Mouse (Mus musculus) hindbrain, embryonic 12.5 days (tissue): Measurements from ENCODE around the gene Txlna. TPM values are rescaled to one million over a fixed set of nuclear protein-coding genes. Genes with fewer than 3 reads are reported as not detected.

Experiments used
- ATAC-seq: fragments of 200-750 bp; cut with Nextera tagmentation; 2 replicates; pipeline ENCODE4 v1.8.0; 2017; ENCODE audit warnings: moderate TSS enrichment; ENCODE audit not compliant: low FRiP score
- H3K27ac ChIP-seq: fragments of 300-500 bp; sonication (generic); 2 replicates; pipeline ENCODE4 v1.5.1; 2016; ENCODE audit warnings: mild to moderate bottlenecking
- H3K27me3 ChIP-seq: fragments of 300-500 bp; sonication (generic); 2 replicates; pipeline ENCODE4 v1.6.1; 2016; ENCODE audit warnings: mild to moderate bottlenecking
- H3K36me3 ChIP-seq: fragments of 300-500 bp; sonication (generic); 2 replicates; pipeline ENCODE4 v1.6.1; 2016; ENCODE audit warnings: mild to moderate bottlenecking
- H3K4me1 ChIP-seq: fragments of 300-500 bp; sonication (generic); 2 replicates; pipeline ENCODE4 v1.6.1; 2016
- H3K4me2 ChIP-seq: fragments of 300-500 bp; sonication (generic); replicated peaks from 2 replicates; pipeline ENCODE4 v1.6.1; 2016; ENCODE audit warnings: mild to moderate bottlenecking
- H3K4me3 ChIP-seq: fragments of 300-500 bp; sonication (generic); 2 replicates; pipeline ENCODE4 v1.5.1; 2016; ENCODE audit warnings: mild to moderate bottlenecking
- H3K9ac ChIP-seq: fragments of 300-500 bp; sonication (generic); 2 replicates; pipeline ENCODE4 v1.6.1; 2016; ENCODE audit warnings: mild to moderate bottlenecking, moderate library complexity
- H3K9me3 ChIP-seq: fragments of 300-500 bp; sonication (generic); replicated peaks from 2 replicates; pipeline ENCODE4 v1.6.1; 2016; ENCODE audit warnings: mild to moderate bottlenecking
- WGBS: fragments of 180-500 bp; shearing (Covaris S2); methylation state at CpG from one replicate; pipeline ENCODE4 v1.1.7; 2016; 5-methylcytosine and 5-hydroxymethylcytosine counted together
- polyA plus RNA-seq: library from polyadenylated mRNA; unstranded; fragments of >200 nt; fragmentation: Nextera tagmentation; extraction: Ambion mirVana; gene quantifications from 2 replicates; pipeline ENCODE4 v1.2.1, GENCODE M21; 2016

The Txlna gene
- polyA plus RNA-seq, 1 experiment from 2014 or later, result 91.1 TPM

- Histone ChIP-seq H3K9me3 (no peaks in the 10 kb centered on the region), H3K4me3 (no peak overlapping the region), H3K36me3 (peaks cover 33% of the 10 kb centered on the region), H3K4me2 (no peak overlapping the region), H3K27ac (no peak overlapping the region), H3K27me3 (no peaks in the 10 kb centered on the region), H3K4me1 (no peaks in the 10 kb centered on the region; the same call in none of the 2 replicates), H3K9ac (no peak overlapping the region)
- ATAC-seq, result no peak
- WGBS, result 72% methylated on average over 4 of the region's 4 CpGs
These were observed 30.4 kb downstream of the Txlna start for GRCm38 (mm10) chr4:129610472-129610871.

- ATAC-seq, result peak; percentile 18; the same call in 1 of the 2 replicates
- H3K4me3 ChIP-seq, result no peak overlapping the region
- H3K4me2 ChIP-seq, result no peak overlapping the region
- H3K27me3 ChIP-seq, result no peaks in the 10 kb centered on the region
- H3K27ac ChIP-seq, result no peak overlapping the region
- H3K36me3 ChIP-seq, result peaks cover 36% of the 10 kb centered on the region
- H3K9me3 ChIP-seq, result no peaks in the 10 kb centered on the region
- 60% methylated on average over 4 of the region's 4 CpGs for WGBS
- H3K9ac ChIP-seq, result no peak overlapping the region
- no peaks in the 10 kb centered on the region; the same call in none of the 2 replicates for H3K4me1 ChIP-seq
These were observed 30.8 kb downstream of the Txlna start for GRCm38 (mm10) chr4:129610026-129610425.

- Histone ChIP-seq H3K27ac (0 out of 2 replicates have a peak overlapping the region, but pooled peaks have one; percentile 5), H3K4me1 (no peaks in the 10 kb centered on the region; the same call in none of the 2 replicates), H3K9me3 (no peaks in the 10 kb centered on the region), H3K36me3 (peaks cover 44% of the 10 kb centered on the region), H3K4me2 (no peak overlapping the region), H3K27me3 (no peaks in the 10 kb centered on the region), H3K4me3 (no peak overlapping the region), H3K9ac (no peak overlapping the region)
- 86% methylated on average over 12 of the region's 12 CpGs for WGBS
- ATAC-seq, result no peak; the same call in 1 of the 2 replicates
These were observed 31.7 kb downstream of the Txlna start for GRCm38 (mm10) chr4:129609139-129609631.

- Histone ChIP-seq H3K27ac (peak overlapping the region; percentile 37; the same call in 1 of the 2 replicates), H3K4me3 (no peak overlapping the region), H3K27me3 (no peaks in the 10 kb centered on the region), H3K9me3 (no peaks in the 10 kb centered on the region), H3K4me2 (no peak overlapping the region), H3K4me1 (no peaks in the 10 kb centered on the region; the same call in none of the 2 replicates), H3K36me3 (peaks cover 51% of the 10 kb centered on the region), H3K9ac (peak overlapping the region; percentile 8; the same call in 1 of the 2 replicates)
- ATAC-seq, result peak; percentile 84
- 35% methylated on average over 7 of the region's 7 CpGs for WGBS
These were observed 32.3 kb downstream of the Txlna start for GRCm38 (mm10) chr4:129608426-129609025.

GRCm38 (mm10) chr4:129600233-129601158 lies 40.4 kb downstream of the Txlna start, which contains the start of the genes Eif3i and Tmem234:
Gene Eif3i, minus strand, starts transcription at chr4:129600648.
Gene Tmem234, plus strand, starts transcription at chr4:129600668.
- ATAC-seq, result peak; percentile 90
- peak within 1 kb of the TSS; percentile 87 for H3K4me2 ChIP-seq
- H3K36me3 ChIP-seq, result peaks cover 47% of the 10 kb centered on the region
- H3K27me3 ChIP-seq, result no peaks in the 10 kb centered on the region
- no peaks in the 10 kb centered on the region for H3K9me3 ChIP-seq
- peak within 1 kb of the TSS; percentile 66 for H3K27ac ChIP-seq
- peaks cover 31% of the 10 kb centered on the region for H3K4me1 ChIP-seq
- peak within 1 kb of the TSS; percentile 98 for H3K4me3 ChIP-seq
- WGBS, result under 1% methylated on average over 71 of the region's 74 CpGs
- H3K9ac ChIP-seq, result peak within 1 kb of the TSS; percentile 81

- Histone ChIP-seq H3K4me2 (no peak overlapping the region), H3K9me3 (no peaks in the 10 kb centered on the region), H3K36me3 (peaks cover 37% of the 10 kb centered on the region), H3K4me3 (no peak overlapping the region), H3K4me1 (peaks cover 7% of the 10 kb centered on the region; the same call in 1 of the 2 replicates), H3K27ac (no peak overlapping the region), H3K27me3 (no peaks in the 10 kb centered on the region), H3K9ac (no peak overlapping the region)
- no peak for ATAC-seq
- WGBS, result 79% methylated on average over 4 of the region's 4 CpGs
These were observed 52.0 kb downstream of the Txlna start for GRCm38 (mm10) chr4:129588865-129589264.

- peaks cover 7% of the 10 kb centered on the region; the same call in 1 of the 2 replicates for H3K4me1 ChIP-seq
- no peak for ATAC-seq
These were observed 53.9 kb downstream of the Txlna start for GRCm38 (mm10) chr4:129586943-129587342.

GRCm38 (mm10) chr4:129585773-129586172 lies 55.1 kb downstream of the Txlna start:
- H3K4me1 ChIP-seq, result peaks cover 7% of the 10 kb centered on the region; the same call in 1 of the 2 replicates
- H3K4me2 ChIP-seq, result peak overlapping the region; percentile 59; the same call in 1 of the 2 replicates
- no peaks in the 10 kb centered on the region for H3K9me3 ChIP-seq
- peaks cover 6% of the 10 kb centered on the region for H3K36me3 ChIP-seq
- 74% methylated on average over 9 of the region's 9 CpGs for WGBS
- H3K27me3 ChIP-seq, result no peaks in the 10 kb centered on the region
- no peak overlapping the region for H3K9ac ChIP-seq
- H3K4me3 ChIP-seq, result no peak overlapping the region
- H3K27ac ChIP-seq, result no peak overlapping the region
- ATAC-seq, result no peak

More at GRCm38 (mm10) chr4:129586943-129587342, 53.9 kb downstream of the Txlna start:
- Histone ChIP-seq H3K4me3 (no peak overlapping the region), H3K9me3 (no peaks in the 10 kb centered on the region), H3K27ac (no peak overlapping the region), H3K9ac (no peak overlapping the region), H3K27me3 (no peaks in the 10 kb centered on the region), H3K36me3 (peaks cover 17% of the 10 kb centered on the region), H3K4me2 (no peak overlapping the region)
- 42% methylated on average over 1 of the region's 1 CpGs for WGBS

- Histone ChIP-seq H3K27ac (no peak overlapping the region), H3K36me3 (no peaks in the 10 kb centered on the region), H3K4me2 (peak overlapping the region; percentile 59), H3K27me3 (no peaks in the 10 kb centered on the region), H3K9me3 (no peaks in the 10 kb centered on the region), H3K4me3 (peak overlapping the region; percentile 37), H3K4me1 (peaks cover 7% of the 10 kb centered on the region; the same call in 1 of the 2 replicates), H3K9ac (peak overlapping the region; percentile 41)
- 0 out of 2 replicates have a peak, but pooled peaks have one; percentile 22 for ATAC-seq
- WGBS, result 3% methylated on average over 36 of the region's 36 CpGs
These were observed 55.8 kb downstream of the Txlna start for GRCm38 (mm10) chr4:129584884-129585608.

- no peak overlapping the region for H3K9ac ChIP-seq
- no peak overlapping the region; the same call in 1 of the 2 replicates for H3K4me3 ChIP-seq
- WGBS, result 83% methylated on average over 1 of the region's 1 CpGs
These were observed 56.5 kb downstream of the Txlna start for GRCm38 (mm10) chr4:129584370-129584769.

GRCm38 (mm10) chr4:129582251-129582650 lies 58.6 kb downstream of the Txlna start:
- no peak for ATAC-seq
- Histone ChIP-seq H3K9ac (no peak overlapping the region), H3K9me3 (no peaks in the 10 kb centered on the region), H3K4me2 (no peak overlapping the region), H3K27ac (no peak overlapping the region), H3K27me3 (no peaks in the 10 kb centered on the region; the same call in 1 of the 2 replicates), H3K4me1 (peaks cover 7% of the 10 kb centered on the region; the same call in 1 of the 2 replicates), H3K36me3 (no peaks in the 10 kb centered on the region), H3K4me3 (no peak overlapping the region)
- 83% methylated on average over 1 of the region's 1 CpGs for WGBS

More at GRCm38 (mm10) chr4:129584370-129584769, 56.5 kb downstream of the Txlna start:
- peaks cover 7% of the 10 kb centered on the region; the same call in 1 of the 2 replicates for H3K4me1 ChIP-seq
- H3K36me3 ChIP-seq, result no peaks in the 10 kb centered on the region
- H3K4me2 ChIP-seq, result peak overlapping the region; percentile 59; the same call in 1 of the 2 replicates
- ATAC-seq, result no peak
- H3K27me3 ChIP-seq, result no peaks in the 10 kb centered on the region
- no peaks in the 10 kb centered on the region for H3K9me3 ChIP-seq
- no peak overlapping the region for H3K27ac ChIP-seq
